Mouse (Mus musculus) erythroblast, embryonic 14.5 days (primary cell): ENCODE measurements around the gene Arid3a. TPM values are rescaled to one million over a fixed set of nuclear protein-coding genes. Genes with fewer than 3 reads are reported as not detected.
"Not testable (repeated sequence)": the region's sequence is repeated elsewhere in the genome, so short reads cannot be mapped to it uniquely, and the experiment has no call there.

ENCODE experiments used
- H3K27me3 ChIP-seq: 2 replicates; pipeline ENCODE4 v1.6.1; 2012; ENCODE audit warnings: inconsistent platforms; ENCODE audit not compliant: control insufficient read depth
- H3K36me3 ChIP-seq: 2 replicates; pipeline ENCODE4 v1.6.1; 2012; ENCODE audit warnings: mild to moderate bottlenecking, inconsistent platforms; ENCODE audit not compliant: control insufficient read depth
- H3K4me1 ChIP-seq: 2 replicates; pipeline ENCODE4 v1.6.1; 2012; ENCODE audit warnings: inconsistent platforms; ENCODE audit not compliant: control insufficient read depth
- H3K4me3 ChIP-seq: replicated peaks from 2 replicates; pipeline ENCODE3; 2012; ENCODE audit warnings: moderate library complexity, mild to moderate bottlenecking, inconsistent platforms
- H3K9me3 ChIP-seq: 2 replicates; pipeline ENCODE4 v1.6.1; 2012; ENCODE audit warnings: low read length, inconsistent platforms, mixed read lengths; ENCODE audit not compliant: control insufficient read depth
- GATA1 ChIP-seq: IDR thresholded peaks from 2 replicates; pipeline ENCODE4 v1.6.1; 2012; ENCODE audit warnings: low read length, inconsistent platforms, mixed read lengths
- TAL1 ChIP-seq: IDR thresholded peaks from 3 replicates; pipeline ENCODE4 v1.6.1; 2012; ENCODE audit warnings: low read length, inconsistent platforms, mixed read lengths
- polyA plus RNA-seq: library from polyadenylated mRNA; stranded (reverse); fragments of >175 nt; gene quantifications from 2 replicates; pipeline ENCODE4 v1.2.3, GENCODE M21; 2012

Gene Arid3a
- polyA plus RNA-seq, 1 experiment = 1.4 TPM

DNA sequence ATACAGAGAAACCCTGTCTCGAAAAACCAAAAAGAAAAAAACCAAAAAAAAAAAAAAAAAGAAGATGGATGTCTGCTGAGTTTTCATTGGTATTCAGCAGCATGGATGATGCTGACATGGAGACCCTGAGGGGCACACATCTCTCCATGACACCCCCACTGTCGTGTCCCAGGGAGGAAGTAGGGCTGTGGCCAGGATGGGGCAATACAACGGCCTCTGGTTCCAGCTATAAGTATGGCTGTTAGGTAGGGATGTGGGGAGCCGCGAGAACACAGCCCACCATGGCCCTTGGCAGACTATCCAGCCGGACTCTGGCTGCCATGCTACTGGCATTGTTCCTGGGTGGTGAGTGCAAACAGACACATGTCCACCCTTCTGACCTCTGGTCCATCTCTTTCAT, 40.8 kb upstream of the Arid3a start, which contains the start of gene Elane:
TSS of gene Elane (plus strand) at position 194 of the 400 bp plus-strand sequence.
- H3K4me3 ChIP-seq = no peak within 1 kb of the TSS

DNA sequence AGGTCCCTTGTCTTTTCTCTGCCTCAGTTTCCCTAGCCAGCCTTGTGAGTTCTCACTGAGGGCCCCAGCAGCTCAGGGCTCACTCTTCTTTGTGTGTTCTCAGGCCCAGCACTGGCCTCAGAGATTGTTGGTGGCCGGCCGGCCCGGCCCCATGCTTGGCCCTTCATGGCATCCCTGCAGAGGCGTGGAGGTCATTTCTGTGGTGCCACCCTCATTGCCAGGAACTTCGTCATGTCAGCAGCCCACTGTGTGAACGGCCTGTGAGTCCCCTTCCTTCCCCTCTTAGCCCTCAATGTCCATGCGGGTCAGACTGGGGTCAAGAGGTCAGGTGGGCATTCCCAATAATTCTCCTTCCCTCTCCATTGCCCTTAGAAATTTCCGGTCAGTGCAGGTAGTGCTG, 40.2 kb upstream of the Arid3a start:
- Histone ChIP-seq H3K4me3 (no peak overlapping the region), H3K4me1 (peaks cover 11% of the 10 kb centered on the region), H3K36me3 (no peaks in the 10 kb centered on the region), H3K9me3 (no peaks in the 10 kb centered on the region), H3K27me3 (peaks cover 27% of the 10 kb centered on the region)
- TF ChIP-seq TAL1 (no peak), GATA1 (no peak)

More for the DNA sequence above, 40.8 kb upstream of the Arid3a start, which contains the start of gene Elane:
- no peak for TF ChIP-seq TAL1
- no peak for TF ChIP-seq GATA1
- Histone ChIP-seq H3K27me3 (peaks cover 29% of the 10 kb centered on the region), H3K9me3 (no peaks in the 10 kb centered on the region), H3K36me3 (no peaks in the 10 kb centered on the region), H3K4me1 (peaks cover 17% of the 10 kb centered on the region)

- Histone ChIP-seq H3K36me3 (peaks cover 1% of the 10 kb centered on the region; the same call in 1 of the 2 replicates), H3K9me3 (no peaks in the 10 kb centered on the region), H3K4me3 (no peak overlapping the region), H3K27me3 (peaks cover 7% of the 10 kb centered on the region), H3K4me1 (no peaks in the 10 kb centered on the region)
- no peak for TF ChIP-seq TAL1
Measured at GRCm38 (mm10) chr10:79889386-79889785, 37.5 kb upstream of the Arid3a start.

DNA sequence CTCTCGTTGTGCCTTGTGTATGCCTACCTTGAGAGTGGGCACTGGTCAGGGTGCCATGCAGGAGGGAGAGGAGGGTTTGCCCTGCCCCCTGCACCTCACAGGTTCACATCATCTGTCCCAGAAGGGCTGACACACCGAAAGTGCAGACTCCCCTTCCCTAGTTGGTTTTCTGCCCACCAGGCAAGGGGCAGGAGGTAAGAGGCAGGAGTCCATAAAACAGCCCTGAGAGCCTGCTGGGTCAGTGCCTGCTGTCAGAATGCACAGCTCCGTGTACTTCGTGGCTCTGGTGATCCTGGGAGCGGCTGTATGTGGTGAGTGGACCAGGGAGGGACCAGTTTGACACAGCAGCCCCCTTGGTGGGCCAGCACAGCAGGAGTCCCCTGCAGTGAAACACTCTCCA, 36.2 kb upstream of the Arid3a start, which contains the start of gene Cfd:
TSS of gene Cfd (plus strand) at position 184 of the 400 bp plus-strand sequence.
- H3K27me3 ChIP-seq = peaks cover 7% of the 10 kb centered on the region
- no peaks in the 10 kb centered on the region for H3K4me1 ChIP-seq
- H3K4me3 ChIP-seq = no peak within 1 kb of the TSS
- TF ChIP-seq TAL1 (no peak), GATA1 (no peak)
- H3K9me3 ChIP-seq = no peaks in the 10 kb centered on the region
- peaks cover 10% of the 10 kb centered on the region for H3K36me3 ChIP-seq

DNA sequence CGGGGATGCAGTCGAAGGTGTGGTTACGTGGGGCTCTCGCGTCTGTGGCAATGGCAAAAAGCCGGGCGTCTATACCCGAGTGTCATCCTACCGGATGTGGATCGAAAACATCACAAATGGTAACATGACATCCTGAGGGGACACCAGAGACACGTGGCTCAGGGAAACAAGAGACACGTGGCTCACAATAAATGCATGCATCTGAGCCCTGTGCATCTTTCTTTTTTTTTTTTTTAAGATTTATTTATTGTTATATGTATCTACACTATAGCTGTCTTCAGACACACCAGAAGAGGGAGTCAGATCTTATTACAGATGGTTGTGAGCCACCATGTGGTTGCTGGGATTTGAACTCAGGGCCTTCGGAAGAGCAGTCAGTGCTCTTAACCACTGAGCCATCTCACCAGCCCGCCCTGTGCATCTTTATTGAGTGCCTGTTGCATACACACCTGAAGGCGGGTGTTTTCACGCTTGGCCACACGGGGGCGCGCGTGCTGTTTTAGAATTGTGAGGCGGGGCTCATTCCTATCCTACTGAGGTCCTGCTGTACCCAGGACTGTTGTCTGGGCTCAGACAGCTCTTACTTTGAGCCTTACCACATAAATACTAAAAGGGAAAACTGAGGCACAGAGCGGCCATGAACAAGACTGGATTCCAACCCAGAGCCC, 34.3 kb upstream of the Arid3a start:
- not testable (repeated sequence) for H3K27me3 ChIP-seq, H3K9me3 ChIP-seq, H3K4me1 ChIP-seq, H3K4me3 ChIP-seq
- H3K36me3 ChIP-seq = peaks cover 29% of the 10 kb centered on the region

- H3K36me3 ChIP-seq = peaks cover 56% of the 10 kb centered on the region
Measured at GRCm38 (mm10) chr10:79896306-79896705, 30.5 kb upstream of the Arid3a start.

DNA sequence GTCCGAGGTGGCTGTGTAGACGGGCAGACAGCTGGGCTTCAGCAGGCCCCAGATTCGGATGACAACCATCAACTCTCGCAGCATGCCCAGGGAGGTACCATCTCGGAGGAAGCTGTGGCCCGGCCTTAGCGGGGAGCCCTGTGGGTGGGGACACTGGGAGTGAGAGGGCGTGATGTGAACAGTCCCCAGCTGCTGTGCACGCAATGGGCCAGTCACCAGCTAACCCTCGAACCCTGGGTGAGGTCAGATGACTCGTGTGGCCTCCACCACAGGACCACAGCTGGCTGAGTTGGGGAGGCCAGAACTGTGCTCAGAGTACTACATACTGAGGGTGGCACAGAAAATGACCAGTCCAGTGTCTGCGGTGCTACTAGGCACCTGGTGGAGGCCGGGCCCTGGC, 30.0 kb upstream of the Arid3a start:
- H3K4me3 ChIP-seq = no peak overlapping the region
- H3K27me3 ChIP-seq = no peaks in the 10 kb centered on the region
- H3K36me3 ChIP-seq = peaks cover 56% of the 10 kb centered on the region
- H3K4me1 ChIP-seq = peaks cover 6% of the 10 kb centered on the region
- TF ChIP-seq TAL1 = no peak
- TF ChIP-seq GATA1 = no peak
- H3K9me3 ChIP-seq = no peaks in the 10 kb centered on the region

More at GRCm38 (mm10) chr10:79896306-79896705, 30.5 kb upstream of the Arid3a start:
- H3K27me3 ChIP-seq = no peaks in the 10 kb centered on the region
- TF ChIP-seq TAL1 (no peak), GATA1 (no peak)
- H3K4me1 ChIP-seq = peaks cover 6% of the 10 kb centered on the region
- no peak overlapping the region for H3K4me3 ChIP-seq
- H3K9me3 ChIP-seq = no peaks in the 10 kb centered on the region

GRCm38 (mm10) chr10:79897316-79898245, 29.3 kb upstream of the Arid3a start:
- no peak overlapping the region for H3K4me3 ChIP-seq
- TF ChIP-seq GATA1 (no peak), TAL1 (no peak)
- peaks cover 6% of the 10 kb centered on the region for H3K4me1 ChIP-seq
- H3K36me3 ChIP-seq = peaks cover 61% of the 10 kb centered on the region
- no peaks in the 10 kb centered on the region for H3K9me3 ChIP-seq
- H3K27me3 ChIP-seq = no peaks in the 10 kb centered on the region

GRCm38 (mm10) chr10:79900951-79901410, 25.9 kb upstream of the Arid3a start:
- Histone ChIP-seq H3K4me1 (peaks cover 6% of the 10 kb centered on the region), H3K4me3 (no peak overlapping the region), H3K36me3 (peaks cover 69% of the 10 kb centered on the region), H3K9me3 (no peaks in the 10 kb centered on the region), H3K27me3 (no peaks in the 10 kb centered on the region)
- TF ChIP-seq TAL1 (no peak), GATA1 (no peak)
